Mouse (Mus musculus): ENCODE results near the gene Nfyc.
A peak's percentile ranks its signal among the peaks of the same experiment; 100 is the strongest.

Nfyc gene

DNA sequence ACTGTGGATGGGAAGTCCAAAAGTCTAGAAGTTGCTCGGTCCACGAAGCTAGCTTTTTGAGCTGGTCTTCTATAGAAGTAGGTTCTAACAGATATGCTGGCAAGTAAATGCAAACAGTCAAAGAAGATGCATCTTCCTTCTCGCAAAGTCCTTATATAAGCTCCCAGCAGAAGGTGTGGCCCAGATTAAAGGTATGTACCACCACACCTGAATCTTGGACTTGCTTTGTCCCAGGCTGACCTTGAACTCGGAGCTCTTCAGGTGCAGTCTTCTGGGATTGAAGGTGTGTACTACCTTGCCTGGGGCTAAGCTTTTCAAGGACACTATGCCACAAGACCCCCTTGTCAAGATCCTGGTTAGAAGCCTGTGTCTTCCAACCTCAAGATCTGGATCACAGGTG, at the start of gene Nfyc:
Nfyc (minus strand) TSS at position 101 of the 400 bp plus-strand sequence.
- DNase-seq, result no peak

DNA sequence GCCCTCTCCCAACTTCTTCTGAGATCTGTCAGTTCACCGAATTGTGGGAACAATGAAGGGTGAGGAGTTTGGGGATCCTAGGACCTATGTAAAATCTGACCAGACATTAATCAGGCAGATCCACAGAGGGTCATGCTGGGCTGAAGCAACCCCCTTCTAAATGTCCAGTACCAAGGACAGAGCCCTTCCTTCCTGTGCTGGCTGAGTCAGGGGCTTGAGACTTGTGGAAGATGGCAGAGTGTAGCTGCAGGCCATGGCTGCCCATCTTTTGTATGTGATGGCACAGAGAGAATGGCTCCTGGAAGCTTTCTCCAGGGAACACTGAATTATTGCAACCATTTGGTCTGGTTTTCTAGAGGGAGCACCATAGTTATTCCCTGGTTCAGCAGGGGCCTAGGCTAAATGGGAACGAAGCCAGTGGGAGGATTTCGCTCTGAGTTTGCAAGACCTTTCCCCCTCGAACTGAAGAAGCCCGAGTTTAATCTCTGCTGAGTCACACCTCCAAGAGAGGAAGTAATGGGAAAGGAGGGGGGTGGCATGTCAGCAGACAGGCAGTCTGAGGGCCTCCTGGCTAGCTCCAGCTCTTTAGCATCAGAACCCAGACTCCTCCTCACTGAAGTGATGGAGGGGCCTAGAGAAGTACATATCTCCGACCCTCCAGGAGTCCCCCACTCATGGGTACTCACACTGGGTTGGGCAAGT, 49.5 kb upstream of the Nfyc start:
- DNase-seq, result no peak

DNA sequence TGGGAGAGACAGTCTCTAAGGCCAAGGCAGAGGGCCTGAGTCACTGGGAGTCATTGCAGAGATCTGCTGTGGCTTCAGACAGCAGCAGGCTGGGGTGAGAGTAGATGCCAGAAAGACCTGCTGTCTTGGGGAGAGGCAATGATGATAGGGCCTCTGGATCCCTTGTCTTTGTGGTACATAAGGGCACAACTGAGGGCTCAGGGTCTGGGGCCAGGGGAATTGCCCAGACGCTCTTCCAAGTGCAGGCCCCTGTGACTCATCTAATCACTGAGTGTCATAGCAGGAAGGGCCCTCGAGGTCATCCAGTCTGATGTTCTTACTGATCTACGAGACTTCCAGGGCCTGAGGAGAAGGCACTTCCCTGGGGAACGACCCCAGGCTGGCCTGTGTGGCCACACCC, 48.0 kb upstream of the Nfyc start:
- DNase-seq, result no peak

DNA sequence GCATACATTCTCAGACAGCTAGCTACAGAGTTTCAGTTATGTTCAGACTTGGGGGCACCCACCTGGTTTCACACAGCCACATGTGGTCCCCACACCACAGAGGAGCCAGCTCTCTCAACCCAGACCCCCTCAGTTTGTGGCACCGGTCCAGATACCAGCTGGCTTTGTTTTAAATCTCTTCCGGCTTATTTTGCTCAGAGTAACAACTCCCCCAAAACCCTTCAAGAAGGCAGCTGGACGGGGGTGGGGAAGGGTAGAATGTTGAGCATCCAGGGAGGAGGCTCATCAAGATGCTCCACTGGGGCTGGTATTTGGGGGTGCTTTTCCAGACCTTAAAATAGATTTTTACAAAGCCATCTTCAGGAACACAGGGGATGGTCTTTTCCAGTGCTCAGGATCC, 47.4 kb upstream of the Nfyc start:
- no peak for DNase-seq

DNA sequence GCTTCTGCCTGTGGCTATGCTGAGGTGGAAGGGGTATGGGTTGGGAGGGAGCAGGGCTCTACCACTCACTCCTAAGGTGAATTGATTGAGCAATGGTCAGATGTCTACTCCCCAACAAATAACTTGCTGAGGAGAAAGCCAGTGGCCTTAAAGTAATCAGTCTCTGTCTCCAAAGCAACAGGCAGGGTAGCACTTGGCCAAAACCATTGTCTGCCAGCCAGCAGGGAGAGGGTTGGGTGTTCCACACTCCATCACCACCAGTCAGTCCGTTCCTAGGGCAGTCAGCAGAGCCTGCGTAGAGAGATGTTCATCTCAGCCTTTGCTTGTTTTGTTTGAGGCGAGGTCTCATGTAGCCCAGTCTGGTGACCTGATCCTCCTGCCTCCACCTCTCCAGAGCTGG, 44.6 kb upstream of the Nfyc start:
- no peak for DNase-seq

DNA sequence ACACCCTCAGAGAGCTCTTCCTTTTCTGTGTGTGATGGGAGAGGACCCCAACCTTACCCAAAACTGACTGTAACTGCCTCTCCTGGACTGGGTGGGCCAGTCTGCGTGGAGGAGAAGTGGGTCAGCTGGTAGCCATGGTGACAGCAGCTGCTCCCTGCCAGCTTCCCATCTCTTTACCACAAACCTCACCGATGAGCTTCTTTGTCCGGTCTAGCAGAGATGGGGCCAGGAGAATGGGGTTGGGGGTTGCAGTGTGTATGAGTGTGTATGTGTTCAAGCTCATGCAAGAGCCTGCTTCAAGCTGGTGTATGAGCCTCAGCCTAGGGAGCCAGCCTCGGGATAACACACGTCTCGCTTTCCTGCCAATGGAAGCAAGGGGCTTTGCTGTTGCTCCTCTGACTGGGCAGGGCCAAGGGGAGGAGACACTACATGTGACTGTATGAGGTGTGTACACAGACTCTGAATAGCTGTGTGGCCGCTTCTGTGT, 38.9 kb upstream of the Nfyc start:
- DNase-seq, result no peak

DNA sequence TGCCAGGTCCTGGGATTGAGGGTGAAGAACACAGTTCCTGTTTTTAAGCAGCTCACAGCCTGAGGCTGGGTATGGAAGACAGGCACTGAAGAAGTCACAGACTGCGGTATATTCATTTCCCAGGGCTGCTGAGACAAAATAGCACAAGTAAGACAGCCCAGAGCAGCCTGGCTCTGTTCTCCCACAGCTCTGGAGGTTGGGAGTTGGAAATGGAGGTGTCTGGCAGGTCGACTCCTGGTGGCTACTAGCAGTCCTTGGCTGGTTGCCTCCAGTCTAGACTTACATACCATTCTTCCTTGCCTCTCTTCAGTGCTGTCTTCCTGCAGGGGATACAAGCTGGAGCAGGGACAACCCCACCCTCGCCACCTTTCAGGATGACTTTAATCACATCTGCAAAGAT, 37.6 kb upstream of the Nfyc start:
- DNase-seq, result no peak

DNA sequence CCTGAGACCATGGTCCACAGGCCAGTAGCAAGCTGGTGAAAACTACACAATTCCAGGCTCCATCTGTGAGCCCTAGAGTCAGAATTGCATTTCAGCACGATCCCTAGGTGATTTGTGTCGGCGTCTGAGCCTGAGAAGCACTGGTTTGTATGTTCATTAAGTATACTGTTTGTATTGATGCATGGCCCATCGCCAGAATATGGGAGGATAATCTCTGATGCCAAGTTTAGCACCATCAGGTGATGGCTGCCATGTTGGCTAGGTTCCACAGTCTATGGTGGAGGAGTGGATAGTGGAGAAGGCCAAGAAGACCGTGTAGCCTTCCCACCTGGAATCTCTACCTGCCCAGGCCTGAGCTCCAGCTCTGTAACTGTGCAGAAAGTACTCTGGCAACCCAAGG, 36.9 kb upstream of the Nfyc start:
- no peak for DNase-seq

DNA sequence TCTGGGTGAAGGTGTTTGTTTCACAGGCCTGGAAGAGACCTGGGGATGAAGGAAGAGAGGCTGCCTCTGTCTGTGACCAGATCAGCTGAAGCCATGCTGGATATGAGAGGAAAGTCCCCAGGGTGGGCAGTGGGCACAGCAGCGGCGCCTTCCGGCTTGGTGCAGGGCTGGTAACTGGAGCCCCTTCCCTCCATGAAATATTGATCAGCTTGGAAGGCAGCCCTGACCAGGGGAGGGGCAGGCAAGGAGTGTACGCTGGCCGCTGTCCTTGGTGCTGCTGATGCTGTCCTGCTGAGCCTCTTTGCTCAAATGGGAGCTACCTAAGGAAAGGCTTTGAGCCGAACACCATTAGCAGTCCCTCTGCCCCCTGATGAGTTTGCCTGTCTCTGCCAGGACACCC, 34.8 kb upstream of the Nfyc start:
- DNase-seq, result peak; percentile 47

DNA sequence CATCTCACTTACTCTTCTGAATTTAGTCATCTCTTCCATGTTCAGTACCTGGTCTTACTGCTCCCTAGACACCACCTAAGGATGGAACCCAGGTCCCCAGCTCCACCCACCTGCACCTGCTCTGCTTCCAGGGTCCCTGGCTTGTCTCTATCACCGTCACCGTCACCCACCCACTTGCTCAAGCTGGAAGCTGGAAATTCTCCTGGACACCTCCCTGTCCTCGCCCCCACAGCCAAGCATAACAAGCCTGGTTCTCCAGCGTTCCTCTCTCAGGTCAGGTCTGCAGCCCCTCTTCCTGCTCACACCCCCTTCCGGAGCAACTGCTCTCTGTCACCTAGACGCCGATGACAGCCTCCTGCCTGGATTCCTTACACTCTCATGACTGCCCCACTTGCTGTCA, 28.5 kb upstream of the Nfyc start:
- no peak for DNase-seq

DNA sequence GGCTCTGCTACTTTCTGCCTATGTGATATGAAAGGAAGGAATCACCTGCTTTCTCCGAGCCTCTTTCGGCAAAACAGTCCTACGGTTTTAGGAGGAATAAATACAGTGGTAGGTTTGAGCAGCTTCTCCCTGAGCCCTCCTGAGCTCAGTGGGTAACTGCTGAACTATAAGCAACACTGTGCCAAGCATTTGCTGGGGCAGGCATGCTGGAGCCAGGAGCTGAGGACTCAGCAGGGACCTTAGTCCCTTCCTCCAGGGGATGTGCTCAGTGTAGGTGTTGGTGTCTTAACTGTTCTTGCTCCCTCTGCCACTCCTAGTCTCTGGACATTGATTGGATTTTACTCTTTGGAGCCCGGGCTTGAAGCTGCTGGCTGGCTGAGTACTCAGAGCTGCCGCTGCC, 25.0 kb upstream of the Nfyc start:
- no peak for DNase-seq

DNA sequence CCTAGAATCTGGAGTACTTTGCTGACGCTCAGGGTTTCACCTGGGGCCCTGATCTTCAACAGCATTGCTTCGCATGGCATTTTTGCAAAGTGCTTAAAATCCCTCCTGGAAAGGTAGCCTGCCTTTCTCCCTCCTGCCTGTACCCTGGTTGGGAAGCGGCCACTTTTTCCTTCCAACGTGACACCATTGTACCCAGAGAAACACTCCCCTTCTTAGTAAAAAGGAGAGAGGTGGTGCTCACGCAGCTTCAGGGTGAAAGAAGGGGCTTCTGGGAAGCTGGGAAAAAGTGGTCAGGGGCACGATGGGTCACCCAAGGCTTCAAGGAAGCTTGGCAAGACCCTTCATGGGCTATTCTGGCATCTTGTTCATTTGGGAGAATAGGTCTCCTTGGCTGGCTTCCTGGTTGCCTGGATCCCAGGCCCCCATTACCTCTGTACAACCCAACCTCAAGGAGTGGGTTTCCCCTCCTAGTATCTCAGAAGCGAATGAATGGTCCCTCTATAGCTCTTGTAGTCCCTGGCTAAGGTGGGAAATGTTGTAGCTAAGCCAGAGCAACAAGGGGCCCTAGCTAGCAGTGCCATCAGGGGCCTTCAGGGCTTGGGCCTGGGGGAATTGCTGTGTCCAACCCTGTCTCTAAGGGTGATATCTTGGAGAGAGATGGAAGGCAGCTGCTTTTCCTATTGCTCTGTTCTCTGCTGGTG, 24.1 kb upstream of the Nfyc start:
- DNase-seq, result no peak

DNA sequence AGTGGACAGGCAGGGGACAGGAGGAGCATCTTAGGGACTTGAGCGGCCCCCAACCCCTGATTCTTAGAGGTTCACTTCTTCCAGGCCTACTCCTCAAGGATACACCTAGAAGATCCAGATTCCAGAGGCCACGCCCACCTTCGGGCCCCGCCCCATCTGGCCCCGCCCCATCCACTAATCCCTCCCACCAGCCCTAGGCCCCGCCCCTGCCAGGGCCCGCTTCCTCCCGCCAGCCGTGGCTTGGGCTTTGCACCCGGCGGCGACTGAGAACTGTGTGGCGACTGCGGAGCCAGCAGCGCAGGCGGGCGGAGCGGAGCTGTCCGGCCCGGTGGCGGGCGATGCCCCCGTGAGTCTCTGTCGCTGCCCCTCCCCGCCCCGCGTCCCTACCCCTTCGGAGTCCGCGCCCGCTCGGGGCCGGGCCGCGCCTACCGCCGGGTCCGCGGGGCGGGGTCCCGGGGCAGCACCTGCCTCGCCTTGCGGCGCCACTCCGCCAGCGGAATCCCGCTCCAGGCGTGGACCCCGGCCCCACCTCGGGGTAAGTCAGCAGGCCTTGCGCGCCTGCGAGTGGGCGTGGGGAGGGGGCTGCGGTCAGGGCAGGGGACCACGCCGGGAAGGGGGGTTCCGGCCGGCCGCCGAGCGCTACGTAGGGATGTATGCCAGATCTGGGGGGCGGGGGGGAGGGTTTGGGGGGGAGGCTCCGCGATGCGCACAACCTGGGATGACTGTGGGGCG, 23.4 kb upstream of the Nfyc start, which contains the start of gene Rims3:
Rims3 (plus strand) TSS at position 229 of the 732 bp plus-strand sequence.
- DNase-seq, result peak; percentile 54

DNA sequence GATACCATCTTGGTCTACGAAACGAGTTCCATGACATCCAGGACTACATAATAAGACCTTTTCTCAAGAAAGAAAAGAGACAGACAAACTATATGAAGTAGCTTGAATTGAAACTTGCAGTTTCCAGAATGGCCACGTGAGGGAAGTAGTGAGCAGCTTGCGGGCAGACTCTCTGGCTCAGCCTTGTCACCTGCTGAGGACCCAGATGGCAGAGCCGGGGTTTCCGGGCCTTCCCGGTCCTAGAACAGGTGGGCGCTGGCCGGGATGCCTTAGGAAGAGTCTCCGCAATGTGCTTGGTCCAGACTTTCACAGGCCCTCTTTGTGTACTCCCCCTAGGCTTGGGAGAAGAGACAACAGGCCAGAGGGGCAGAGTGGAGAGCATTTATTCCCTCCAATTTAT, 19.6 kb upstream of the Nfyc start:
- DNase-seq, result peak; percentile 65

DNA sequence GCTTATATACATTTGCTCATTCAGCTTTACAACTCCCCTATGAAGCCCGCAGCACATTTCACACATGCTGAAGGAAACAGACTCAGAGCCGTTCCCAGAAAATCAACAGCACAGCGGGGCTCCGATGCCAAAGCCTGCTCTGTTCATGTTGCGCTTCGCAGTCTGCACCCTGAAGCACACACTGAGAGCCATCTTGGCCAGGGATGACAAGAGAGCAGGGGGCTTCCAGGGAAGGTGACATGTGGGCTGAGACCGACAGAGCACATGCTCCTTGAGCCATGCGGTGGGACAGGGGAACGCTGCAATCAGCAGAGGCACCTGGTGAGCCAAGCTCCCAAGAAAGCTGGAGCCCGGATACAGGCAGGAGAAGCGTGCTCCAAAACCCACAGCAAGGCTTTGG, 18.1 kb upstream of the Nfyc start:
- no peak for DNase-seq

DNA sequence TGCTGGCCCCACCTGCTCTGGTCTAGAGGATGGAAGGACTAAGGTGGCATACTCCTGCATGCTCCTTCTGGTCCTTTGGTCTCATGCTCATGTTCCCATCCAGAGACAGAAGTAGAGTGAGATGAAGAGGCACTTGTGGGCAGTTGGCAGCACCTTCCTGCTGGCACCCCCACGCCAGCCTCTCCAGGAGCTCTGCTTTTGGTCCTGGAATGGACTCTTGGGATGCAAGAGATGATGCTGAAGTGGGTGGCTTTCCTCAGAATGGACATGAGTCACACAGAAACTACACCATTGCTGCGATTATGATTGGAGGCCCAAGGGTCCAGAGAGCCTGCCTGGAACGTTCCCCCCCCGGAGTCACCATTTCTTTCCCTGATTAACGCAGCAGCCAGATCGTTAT, 17.5 kb upstream of the Nfyc start:
- no peak for DNase-seq

DNA sequence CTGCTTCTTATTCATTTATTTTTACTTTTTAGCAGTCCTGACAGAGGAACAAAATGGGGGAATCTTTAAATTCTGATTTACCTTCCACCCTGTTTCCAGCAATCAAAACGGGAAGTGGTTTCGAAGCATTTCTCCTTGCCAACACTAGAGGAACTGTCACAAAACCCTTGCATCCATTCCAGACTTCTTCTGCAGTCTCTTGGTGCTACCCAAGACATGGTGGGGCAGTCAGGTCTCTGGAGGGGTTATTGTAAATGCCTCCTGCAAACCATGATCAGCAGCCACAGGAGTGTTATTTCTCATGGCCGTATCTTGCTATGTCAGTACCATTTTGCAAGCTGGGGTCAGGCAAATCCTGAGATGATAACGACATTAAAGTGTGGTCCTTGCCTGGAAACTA, 13.7 kb upstream of the Nfyc start:
- DNase-seq, result no peak

DNA sequence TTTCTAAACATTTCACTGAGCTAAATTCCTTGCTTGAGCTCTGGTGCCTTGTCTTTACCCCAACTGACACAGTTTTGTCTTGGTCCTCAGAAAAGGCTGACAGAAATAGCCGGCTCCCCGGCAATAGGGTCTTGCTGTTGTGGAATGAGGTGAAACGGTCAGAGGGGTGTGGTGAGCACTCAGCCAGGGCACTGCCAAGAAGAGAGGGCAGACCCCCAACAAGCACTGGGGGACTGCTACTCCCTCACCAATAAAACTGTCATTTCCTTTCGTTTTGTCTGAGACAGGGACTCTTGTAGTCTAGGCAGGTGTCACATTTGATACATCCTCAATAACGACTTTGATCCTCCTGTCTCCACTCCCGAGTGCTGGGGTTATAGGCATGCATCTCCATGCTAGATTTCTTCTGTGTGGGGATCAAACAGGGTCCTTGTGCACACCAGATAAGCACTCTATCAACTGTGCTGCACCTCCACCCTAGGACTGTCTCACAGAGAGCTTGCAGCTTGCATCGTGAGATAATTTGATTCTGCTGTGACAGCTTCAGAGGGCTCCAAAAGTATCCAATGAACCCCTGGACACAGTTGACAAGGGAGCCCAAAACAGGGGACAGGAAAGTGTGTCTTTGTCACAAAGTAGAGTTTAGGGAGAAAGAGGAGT, 13.2 kb upstream of the Nfyc start:
- no peak for DNase-seq

DNA sequence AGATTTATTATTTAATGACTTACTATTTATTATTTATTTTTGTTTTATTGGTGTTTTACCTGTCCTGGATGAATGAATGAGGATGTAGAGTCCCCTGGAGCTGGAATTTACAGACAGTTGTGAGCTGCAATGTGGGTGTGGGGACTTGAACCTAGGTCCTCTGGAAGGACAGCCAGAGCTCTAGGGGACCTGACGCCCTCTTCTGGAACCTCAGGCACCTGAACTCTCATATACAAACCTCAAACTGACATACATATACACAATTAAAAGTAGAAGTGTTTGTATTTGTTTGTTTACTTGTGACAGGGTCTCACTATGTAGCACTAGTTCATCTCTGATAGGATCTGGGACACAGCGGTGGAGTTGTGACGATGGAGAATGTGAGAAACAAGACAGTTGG, 10.0 kb upstream of the Nfyc start:
- DNase-seq, result no peak

DNA sequence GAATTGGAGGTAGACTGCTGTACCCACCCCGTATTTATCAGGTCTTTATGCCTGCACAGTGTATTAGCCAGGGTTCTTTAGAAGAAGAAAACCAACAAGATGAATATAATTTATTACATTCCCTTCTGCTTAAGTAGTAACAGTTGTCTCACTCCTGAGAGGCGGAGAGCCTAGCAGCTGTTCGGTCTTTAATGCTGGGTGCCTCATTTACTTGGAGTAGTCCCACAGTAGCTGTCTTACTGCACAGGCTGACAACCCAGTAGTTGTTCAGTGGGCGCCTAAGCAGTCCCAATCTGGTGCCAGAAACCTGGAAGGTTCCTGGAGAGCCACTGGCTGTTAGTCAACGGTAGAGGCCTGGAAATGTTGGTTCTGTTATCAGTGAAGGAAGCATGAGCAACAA, 605 bp downstream of the Nfyc start:
- no peak for DNase-seq

DNA sequence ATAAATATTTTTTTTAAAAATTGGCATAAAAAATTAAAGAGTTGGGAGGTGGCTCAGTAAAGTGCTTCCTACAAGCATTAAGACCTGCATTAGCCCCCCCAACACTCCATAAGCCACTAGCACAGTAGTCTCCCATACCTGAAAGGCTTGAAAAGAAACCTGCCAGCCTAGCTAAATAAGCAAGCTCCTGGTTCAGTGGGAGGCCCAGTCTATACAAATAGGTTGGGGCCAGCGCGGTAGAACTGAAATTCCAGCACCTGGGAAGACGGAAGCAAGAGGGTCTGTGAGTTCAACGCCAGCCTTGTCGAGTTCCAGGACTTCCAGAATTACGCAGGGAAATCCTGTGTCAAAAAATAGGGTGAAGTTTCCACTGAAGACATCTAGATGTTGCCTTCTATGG, 5.0 kb downstream of the Nfyc start:
- DNase-seq, result no peak

DNA sequence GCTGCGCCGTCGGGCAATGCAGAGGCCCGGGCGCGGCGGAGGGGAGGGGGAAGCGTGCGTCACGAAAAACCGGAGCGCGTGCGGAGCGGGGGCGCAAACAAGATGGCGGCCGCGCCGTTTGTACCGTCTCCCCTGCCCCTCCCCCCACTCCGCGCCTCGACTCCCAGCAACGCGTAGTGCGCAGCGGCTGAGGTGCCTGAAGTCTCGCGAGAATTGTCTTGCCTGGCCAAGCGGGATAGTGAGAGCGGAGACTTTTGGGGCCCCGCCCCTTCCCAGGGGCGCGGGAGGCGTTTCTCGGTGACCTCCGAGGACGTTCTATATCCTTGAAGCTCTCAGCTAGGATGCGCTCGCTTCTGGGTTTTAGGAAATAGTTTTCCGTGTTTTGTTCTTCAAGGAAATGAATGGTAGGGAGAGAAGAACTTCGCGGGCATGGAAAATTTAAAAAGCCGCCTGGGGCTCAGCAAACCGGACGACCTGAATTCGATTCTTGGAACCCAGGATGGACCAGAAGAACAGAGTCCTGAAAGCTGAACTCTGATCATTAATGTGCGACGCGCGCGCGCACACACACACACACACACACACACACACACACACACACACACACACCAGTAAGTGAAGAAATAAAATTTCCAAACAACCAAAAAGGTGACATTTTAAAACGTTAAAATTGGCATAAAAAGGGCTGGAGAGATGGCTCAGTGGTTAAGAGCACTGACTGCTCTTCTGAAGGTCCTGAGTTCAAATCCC, 5.6 kb downstream of the Nfyc start:
- peak; percentile 99 for DNase-seq

DNA sequence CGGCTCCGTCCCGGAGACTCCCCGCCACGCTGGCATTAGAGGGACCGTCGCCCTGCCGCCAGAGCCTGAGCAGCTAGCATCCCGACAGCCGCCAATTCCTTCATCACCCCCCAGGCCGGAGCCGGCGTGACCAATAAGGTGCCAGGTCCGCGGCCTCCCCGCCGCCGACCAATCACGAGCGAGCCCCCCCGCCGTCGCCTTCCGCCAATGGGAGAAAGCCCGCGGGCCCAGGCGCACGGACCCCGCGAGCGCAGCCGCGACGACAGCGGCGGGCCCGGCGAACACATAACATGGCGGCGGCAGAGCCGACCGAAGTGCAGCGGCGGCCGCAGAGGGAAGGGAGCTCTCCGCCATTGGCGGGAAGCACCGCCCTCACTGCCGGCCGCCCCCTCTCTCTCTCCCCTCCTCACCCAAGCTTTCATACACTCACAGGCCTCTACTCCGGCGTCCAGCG, 6.2 kb downstream of the Nfyc start:
- DNase-seq, result peak; percentile 98
